Mouse (Mus musculus) embryonic facial prominence, embryonic 13.5 days (tissue): ENCODE results near the gene Dnajc3. TPM values are rescaled to one million over a fixed set of nuclear protein-coding genes. Genes with fewer than 3 reads are reported as not detected.
"Not testable (repeated sequence)": the region's sequence is repeated elsewhere in the genome, so short reads cannot be mapped to it uniquely, and the experiment has no call there.

ENCODE experiments used
- ATAC-seq: fragments of 200-750 bp; cut with Nextera tagmentation; 2 replicates; pipeline ENCODE4 v1.8.0; 2017; ENCODE audit warnings: low read depth; ENCODE audit not compliant: insufficient number of reproducible peaks, insufficient read depth, low FRiP score, low TSS enrichment
- H3K27ac ChIP-seq: fragments of 300-500 bp; sonication (generic); 2 replicates; pipeline ENCODE4 v1.5.1; 2015; ENCODE audit warnings: moderate library complexity, mild to moderate bottlenecking, inconsistent platforms
- H3K27me3 ChIP-seq: fragments of 300-500 bp; sonication (generic); 2 replicates; pipeline ENCODE4 v1.6.1; 2015; ENCODE audit warnings: mild to moderate bottlenecking, inconsistent platforms
- H3K36me3 ChIP-seq: fragments of 300-500 bp; sonication (generic); 2 replicates; pipeline ENCODE4 v1.6.1; 2015; ENCODE audit warnings: mild to moderate bottlenecking, inconsistent platforms
- H3K4me1 ChIP-seq: fragments of 300-500 bp; sonication (generic); 2 replicates; pipeline ENCODE4 v1.6.1; 2015; ENCODE audit warnings: inconsistent platforms
- H3K4me2 ChIP-seq: fragments of 300-500 bp; sonication (generic); 2 replicates; pipeline ENCODE4 v1.6.1; 2015; ENCODE audit warnings: moderate library complexity, mild to moderate bottlenecking, inconsistent platforms
- H3K4me3 ChIP-seq: fragments of 300-500 bp; sonication (generic); 2 replicates; pipeline ENCODE4 v1.5.1; 2015; ENCODE audit warnings: mild to moderate bottlenecking, inconsistent platforms
- H3K9ac ChIP-seq: fragments of 300-500 bp; sonication (generic); 2 replicates; pipeline ENCODE4 v1.6.1; 2015; ENCODE audit warnings: mild to moderate bottlenecking, inconsistent platforms
- H3K9me3 ChIP-seq: fragments of 300-500 bp; sonication (generic); 2 replicates; pipeline ENCODE4 v1.6.1; 2016; ENCODE audit warnings: inconsistent platforms
- WGBS: fragments of 180-500 bp; shearing (Covaris S2); methylation state at CpG from one replicate; pipeline ENCODE4 v1.1.7; 2015; ENCODE audit warnings: mixed read lengths; 5-methylcytosine and 5-hydroxymethylcytosine counted together
- polyA plus RNA-seq: library from polyadenylated mRNA; unstranded; fragments of >200 nt; fragmentation: Nextera tagmentation; extraction: Ambion mirVana; gene quantifications from 2 replicates; pipeline ENCODE4 v1.2.1, GENCODE M21; 2015

Dnajc3 gene
- polyA plus RNA-seq, 1 experiment from 2014 or later, result 27.2 TPM

GRCm38 (mm10) chr14:118967646-118968045, 29.9 kb downstream of the Dnajc3 start:
- Histone ChIP-seq H3K4me2 (no peak overlapping the region), H3K27ac (no peak overlapping the region), H3K27me3 (no peaks in the 10 kb centered on the region), H3K4me1 (no peaks in the 10 kb centered on the region), H3K9me3 (no peaks in the 10 kb centered on the region), H3K36me3 (peaks cover 58% of the 10 kb centered on the region), H3K9ac (no peak overlapping the region), H3K4me3 (no peak overlapping the region)
- WGBS, result 88% methylated on average over 7 of the region's 7 CpGs
- ATAC-seq, result no peak

GRCm38 (mm10) chr14:118972268-118972667, 34.5 kb downstream of the Dnajc3 start:
- H3K4me1 ChIP-seq, result no peaks in the 10 kb centered on the region
- H3K4me2 ChIP-seq, result no peak overlapping the region
- ATAC-seq, result no peak
- H3K4me3 ChIP-seq, result no peak overlapping the region
- 94% methylated on average over 6 of the region's 6 CpGs for WGBS
- no peak overlapping the region for H3K27ac ChIP-seq
- peaks cover 87% of the 10 kb centered on the region for H3K36me3 ChIP-seq
- no peaks in the 10 kb centered on the region for H3K27me3 ChIP-seq
- no peaks in the 10 kb centered on the region for H3K9me3 ChIP-seq
- no peak overlapping the region for H3K9ac ChIP-seq

GRCm38 (mm10) chr14:118977136-118977816, 39.5 kb downstream of the Dnajc3 start:
- WGBS, result 75% methylated on average over 8 of the region's 8 CpGs
- no peak overlapping the region for H3K4me2 ChIP-seq
- no peaks in the 10 kb centered on the region for H3K4me1 ChIP-seq
- no peak overlapping the region for H3K27ac ChIP-seq
- H3K4me3 ChIP-seq, result no peak overlapping the region
- H3K9ac ChIP-seq, result no peak overlapping the region
- ATAC-seq, result no peak
- no peaks in the 10 kb centered on the region for H3K9me3 ChIP-seq
- H3K27me3 ChIP-seq, result no peaks in the 10 kb centered on the region
- peaks cover 74% of the 10 kb centered on the region for H3K36me3 ChIP-seq

GRCm38 (mm10) chr14:118979571-118980325, 42.0 kb downstream of the Dnajc3 start:
- no peak for ATAC-seq

GRCm38 (mm10) chr14:118980358-118980757, 42.6 kb downstream of the Dnajc3 start:
- peaks cover 65% of the 10 kb centered on the region for H3K36me3 ChIP-seq

More at GRCm38 (mm10) chr14:118979571-118980325, 42.0 kb downstream of the Dnajc3 start:
- H3K4me2 ChIP-seq, result no peak overlapping the region
- 83% methylated on average over 7 of the region's 7 CpGs for WGBS
- H3K9me3 ChIP-seq, result no peaks in the 10 kb centered on the region
- no peaks in the 10 kb centered on the region for H3K27me3 ChIP-seq
- no peak overlapping the region for H3K9ac ChIP-seq
- H3K27ac ChIP-seq, result no peak overlapping the region
- no peaks in the 10 kb centered on the region for H3K4me1 ChIP-seq
- peaks cover 71% of the 10 kb centered on the region for H3K36me3 ChIP-seq
- H3K4me3 ChIP-seq, result no peak overlapping the region

GRCm38 (mm10) chr14:118980890-118981289, 43.1 kb downstream of the Dnajc3 start:
- Histone ChIP-seq H3K4me3 (no peak overlapping the region), H3K4me2 (no peak overlapping the region), H3K4me1 (no peaks in the 10 kb centered on the region), H3K9me3 (no peaks in the 10 kb centered on the region), H3K9ac (no peak overlapping the region), H3K27ac (no peak overlapping the region), H3K27me3 (no peaks in the 10 kb centered on the region), H3K36me3 (peaks cover 63% of the 10 kb centered on the region)
- no peak for ATAC-seq
- WGBS, result 88% methylated on average over 8 of the region's 8 CpGs

More at GRCm38 (mm10) chr14:118980358-118980757, 42.6 kb downstream of the Dnajc3 start:
- Histone ChIP-seq H3K27me3 (no peaks in the 10 kb centered on the region), H3K4me1 (no peaks in the 10 kb centered on the region), H3K4me2 (no peak overlapping the region), H3K9ac (no peak overlapping the region), H3K9me3 (no peaks in the 10 kb centered on the region), H3K27ac (no peak overlapping the region), H3K4me3 (no peak overlapping the region)
- no peak for ATAC-seq
- WGBS, result 88% methylated on average over 5 of the region's 5 CpGs

- H3K4me2 ChIP-seq, H3K4me3 ChIP-seq, H3K9ac ChIP-seq, H3K27ac ChIP-seq, H3K4me1 ChIP-seq, H3K27me3 ChIP-seq, ATAC-seq, H3K9me3 ChIP-seq: not testable (repeated sequence)
- WGBS, result 86% methylated on average over 4 of the region's 6 CpGs
- H3K36me3 ChIP-seq, result peaks cover 56% of the 10 kb centered on the region
Measured at GRCm38 (mm10) chr14:118981711-118982428, 44.1 kb downstream of the Dnajc3 start.

GRCm38 (mm10) chr14:118982429-118983045, 44.8 kb downstream of the Dnajc3 start:
- H3K4me2 ChIP-seq, ATAC-seq, H3K9me3 ChIP-seq, H3K4me1 ChIP-seq, H3K4me3 ChIP-seq, H3K27me3 ChIP-seq, H3K27ac ChIP-seq, H3K9ac ChIP-seq: not testable (repeated sequence)
- 78% methylated on average over 8 of the region's 11 CpGs for WGBS
- peaks cover 49% of the 10 kb centered on the region for H3K36me3 ChIP-seq

GRCm38 (mm10) chr14:118983396-118983795, 45.6 kb downstream of the Dnajc3 start:
- no peak for ATAC-seq
- Histone ChIP-seq H3K9ac (no peak overlapping the region), H3K4me1 (no peaks in the 10 kb centered on the region), H3K9me3 (no peaks in the 10 kb centered on the region), H3K36me3 (peaks cover 40% of the 10 kb centered on the region), H3K4me3 (no peak overlapping the region), H3K4me2 (no peak overlapping the region), H3K27ac (no peak overlapping the region), H3K27me3 (no peaks in the 10 kb centered on the region)

GRCm38 (mm10) chr14:118984161-118984560, 46.4 kb downstream of the Dnajc3 start:
- WGBS, result 86% methylated on average over 4 of the region's 4 CpGs
- Histone ChIP-seq H3K27me3 (no peaks in the 10 kb centered on the region), H3K9me3 (no peaks in the 10 kb centered on the region), H3K4me2 (no peak overlapping the region), H3K4me3 (no peak overlapping the region), H3K27ac (no peak overlapping the region), H3K9ac (no peak overlapping the region), H3K4me1 (no peaks in the 10 kb centered on the region), H3K36me3 (peaks cover 35% of the 10 kb centered on the region)
- ATAC-seq, result no peak

GRCm38 (mm10) chr14:118986653-118987522, 49.1 kb downstream of the Dnajc3 start:
- Histone ChIP-seq H3K9ac (no peak overlapping the region), H3K9me3 (no peaks in the 10 kb centered on the region), H3K4me3 (no peak overlapping the region), H3K4me1 (no peaks in the 10 kb centered on the region), H3K27me3 (no peaks in the 10 kb centered on the region), H3K27ac (no peak overlapping the region), H3K4me2 (no peak overlapping the region), H3K36me3 (peaks cover 20% of the 10 kb centered on the region)
- WGBS, result 41% methylated on average over 16 of the region's 16 CpGs
- ATAC-seq, result no peak
